Mouse (Mus musculus) left cerebral cortex, adult 9 months (tissue): Measurements from ENCODE around the gene Mical3.

Experiments
- DNase-seq, 2 experiments: peaks; one replicate each; pipeline ENCODE4 v3.0.0; 2022; ENCODE audit warnings: low spot score in 2 of 2

Gene Mical3

GRCm38 (mm10) chr6:120903450-120903912 lies 227.3 kb downstream of the Mical3 start:
- no peak for DNase-seq

GRCm38 (mm10) chr6:120901776-120902645 lies 228.8 kb downstream of the Mical3 start:
- no peak for DNase-seq

GRCm38 (mm10) chr6:120898188-120898833 lies 232.5 kb downstream of the Mical3 start:
- DNase-seq = peak in 1 of 2 experiments; percentile 32

- no peak for DNase-seq
Measured at GRCm38 (mm10) chr6:120894524-120894923, 236.3 kb downstream of the Mical3 start.

- no peak for DNase-seq
Measured at GRCm38 (mm10) chr6:120894089-120894488, 236.7 kb downstream of the Mical3 start.

GRCm38 (mm10) chr6:120886696-120887095 lies 244.1 kb downstream of the Mical3 start:
- DNase-seq = no peak

- DNase-seq = no peak
Measured at GRCm38 (mm10) chr6:120884436-120884835, 246.4 kb downstream of the Mical3 start.
